Mouse (Mus musculus) MEL (cell line): ENCODE results near the gene Man2a2. TPM values are rescaled to one million over a fixed set of nuclear protein-coding genes. Genes with fewer than 3 reads are reported as not detected.

Experiments used
- DNase-seq: peaks from one replicate; pipeline ENCODE4 v3.0.0; 2011; ENCODE audit warnings: low read depth, low spot score
- H3K27ac ChIP-seq: 2 replicates; pipeline ENCODE4 v1.5.1; 2012; ENCODE audit warnings: low read depth, mild to moderate bottlenecking, control low read depth, low read length, moderate library complexity; ENCODE audit not compliant: control insufficient read depth
- H3K27me3 ChIP-seq, 2 experiments: fragments of 150-350 bp in 1 of 2; sonication (generic) in 1 of 2; 2 replicates each; pipeline ENCODE4 v1.6.1; 2012; ENCODE audit warnings: low read length in 2 of 2, mild to moderate bottlenecking in 2 of 2, improper control_type of control experiment in 1 of 2, moderate library complexity in 1 of 2; ENCODE audit not compliant: insufficient read depth in 2 of 2, control insufficient read depth in 1 of 2
- H3K36me3 ChIP-seq, 2 experiments: 2 replicates each; pipeline ENCODE4 v1.6.1; 2012 to 2014; ENCODE audit warnings: low read length in 2 of 2, improper control_type of control experiment in 1 of 2, inconsistent platforms in 1 of 2, mild to moderate bottlenecking in 1 of 2; ENCODE audit not compliant: insufficient read depth in 2 of 2, control insufficient read depth in 1 of 2
- H3K4me1 ChIP-seq, 2 experiments: fragments of 150-350 bp in 1 of 2; sonication (generic) in 1 of 2; 2 replicates each; pipeline ENCODE4 v1.6.1; 2012; ENCODE audit warnings: low read length in 2 of 2, improper control_type of control experiment in 1 of 2, mild to moderate bottlenecking in 1 of 2; ENCODE audit not compliant: insufficient read depth in 2 of 2, control insufficient read depth in 1 of 2
- H3K4me3 ChIP-seq, 2 experiments: fragments of 150-350 bp in 1 of 2; sonication (generic) in 1 of 2; 2 replicates each; pipeline ENCODE4 v1.5.1; 2012; ENCODE audit warnings: low read depth in 2 of 2, low read length in 2 of 2, mild to moderate bottlenecking in 2 of 2, moderate library complexity in 2 of 2, control low read depth in 1 of 2, improper control_type of control experiment in 1 of 2; ENCODE audit not compliant: control insufficient read depth in 1 of 2, insufficient read depth in 1 of 2
- H3K79me2 ChIP-seq: 2 replicates; pipeline ENCODE4 v1.6.1; 2012; ENCODE audit warnings: mild to moderate bottlenecking, low read length, moderate library complexity; ENCODE audit not compliant: control insufficient read depth, poor library complexity, insufficient read depth
- H3K9ac ChIP-seq: 2 replicates; pipeline ENCODE4 v1.6.1; 2012; ENCODE audit warnings: low read depth, mild to moderate bottlenecking, control low read depth, low read length, moderate library complexity; ENCODE audit not compliant: control insufficient read depth, poor library complexity, severe bottlenecking
- H3K9me3 ChIP-seq: fragments of 150-350 bp; sonication (generic); replicated peaks from 2 replicates; pipeline ENCODE4 v1.6.1; 2012; ENCODE audit warnings: mild to moderate bottlenecking, low read length, improper control_type of control experiment, moderate library complexity; ENCODE audit not compliant: insufficient read depth
- BHLHE40 ChIP-seq: IDR thresholded peaks from 2 replicates; pipeline ENCODE4 v1.6.1; 2012; ENCODE audit warnings: low read depth, mild to moderate bottlenecking, inconsistent platforms, low read length, improper control_type of control experiment, borderline replicate concordance
- CHD1 ChIP-seq: IDR thresholded peaks from 2 replicates; pipeline ENCODE4 v1.6.1; 2012; ENCODE audit warnings: low read depth, mild to moderate bottlenecking, inconsistent platforms, low read length, improper control_type of control experiment
- CHD2 ChIP-seq: IDR thresholded peaks from 2 replicates; pipeline ENCODE4 v1.6.1; 2011; ENCODE audit warnings: low read length, improper control_type of control experiment
- CTCF ChIP-seq, 3 experiments: IDR thresholded peaks in 2 of 3; conservative IDR thresholded peaks in 1 of 3; 2 replicates each; pipeline ENCODE4 v1.5.1; 2011 to 2012; ENCODE audit warnings: low read length in 3 of 3, low read depth in 2 of 3, mild to moderate bottlenecking in 2 of 3, improper control_type of control experiment in 1 of 3, inconsistent platforms in 1 of 3, mixed read lengths in 1 of 3, moderate library complexity in 1 of 3; ENCODE audit not compliant: control insufficient read depth in 1 of 3, insufficient read depth in 1 of 3, poor library complexity in 1 of 3, severe bottlenecking in 1 of 3
- E2F4 ChIP-seq: IDR thresholded peaks from 2 replicates; pipeline ENCODE4 v1.6.1; 2011; ENCODE audit warnings: low read depth, low read length, improper control_type of control experiment, borderline replicate concordance
- ELF1 ChIP-seq: IDR thresholded peaks from 2 replicates; pipeline ENCODE4 v1.6.1; 2014; ENCODE audit warnings: low read depth, mild to moderate bottlenecking, inconsistent platforms, low read length, improper control_type of control experiment, moderate library complexity
- EP300 ChIP-seq, 2 experiments: IDR thresholded peaks; 2 replicates each; pipeline ENCODE4 v1.6.1; 2011; ENCODE audit warnings: improper control_type of control experiment in 2 of 2, low read length in 2 of 2, low read depth in 1 of 2, mild to moderate bottlenecking in 1 of 2
- ETS1 ChIP-seq: IDR thresholded peaks from 2 replicates; pipeline ENCODE4 v1.6.1; 2012; ENCODE audit warnings: low read depth, mild to moderate bottlenecking, inconsistent platforms, low read length, improper control_type of control experiment, moderate library complexity
- GABPA ChIP-seq: IDR thresholded peaks from 2 replicates; pipeline ENCODE4 v1.6.1; 2012; ENCODE audit warnings: low read depth, mild to moderate bottlenecking, inconsistent platforms, low read length, improper control_type of control experiment, moderate library complexity
- GATA1 ChIP-seq: IDR thresholded peaks from 2 replicates; pipeline ENCODE4 v1.6.1; 2011; ENCODE audit warnings: low read depth, low read length, improper control_type of control experiment
- HCFC1 ChIP-seq: IDR thresholded peaks from 2 replicates; pipeline ENCODE4 v1.6.1; 2012; ENCODE audit warnings: low read depth, mild to moderate bottlenecking, inconsistent platforms, low read length, improper control_type of control experiment, moderate library complexity
- JUND ChIP-seq: IDR thresholded peaks from 2 replicates; pipeline ENCODE4 v1.6.1; 2011; ENCODE audit warnings: low read depth, mild to moderate bottlenecking, improper control_type of control experiment, low read length
- KAT2A ChIP-seq: conservative IDR thresholded peaks from 2 replicates; pipeline ENCODE4 v1.6.1; 2012; ENCODE audit warnings: low read depth, low read length, improper control_type of control experiment, inconsistent platforms
- MAFK ChIP-seq: IDR thresholded peaks from 2 replicates; pipeline ENCODE4 v1.6.1; 2011; ENCODE audit warnings: low read depth, mild to moderate bottlenecking, low read length, improper control_type of control experiment, borderline replicate concordance
- MAX ChIP-seq: IDR thresholded peaks from 2 replicates; pipeline ENCODE4 v1.6.1; 2011; ENCODE audit warnings: low read length, improper control_type of control experiment
- MEF2A ChIP-seq: IDR thresholded peaks from 2 replicates; pipeline ENCODE4 v1.6.1; 2014; ENCODE audit warnings: low read depth, mild to moderate bottlenecking, inconsistent platforms, low read length, improper control_type of control experiment; ENCODE audit not compliant: poor library complexity, insufficient replicate concordance, severe bottlenecking; ENCODE audit errors: extremely low read depth
- MXI1 ChIP-seq: IDR thresholded peaks from 2 replicates; pipeline ENCODE4 v1.6.1; 2011; ENCODE audit warnings: mild to moderate bottlenecking, low read depth, low read length, improper control_type of control experiment
- MYB ChIP-seq: IDR thresholded peaks from 2 replicates; pipeline ENCODE4 v1.6.1; 2011; ENCODE audit warnings: mild to moderate bottlenecking, low read depth, low read length, improper control_type of control experiment
- MYC ChIP-seq: IDR thresholded peaks from 2 replicates; pipeline ENCODE4 v1.6.1; 2011; ENCODE audit warnings: low read depth, mild to moderate bottlenecking, low read length, improper control_type of control experiment, moderate library complexity
- NRF1 ChIP-seq: IDR thresholded peaks from 2 replicates; pipeline ENCODE4 v1.6.1; 2014; ENCODE audit warnings: low read depth, mild to moderate bottlenecking, inconsistent platforms, low read length, improper control_type of control experiment, moderate library complexity; ENCODE audit not compliant: poor library complexity, insufficient read depth, severe bottlenecking
- POLR2A ChIP-seq, 2 experiments: IDR thresholded peaks; 2 replicates each; pipeline ENCODE4 v1.6.1; 2011 to 2012; ENCODE audit warnings: low read length in 2 of 2, mild to moderate bottlenecking in 2 of 2, control low read depth in 1 of 2, improper control_type of control experiment in 1 of 2, low read depth in 1 of 2, moderate library complexity in 1 of 2; ENCODE audit not compliant: control insufficient read depth in 1 of 2, insufficient read depth in 1 of 2, poor library complexity in 1 of 2
- POLR2AphosphoS2 ChIP-seq: IDR thresholded peaks from 2 replicates; pipeline ENCODE4 v1.6.1; 2011; ENCODE audit warnings: low read length, improper control_type of control experiment
- RAD21 ChIP-seq: IDR thresholded peaks from 2 replicates; pipeline ENCODE4 v1.6.1; 2011; ENCODE audit warnings: mild to moderate bottlenecking, low read depth, low read length, improper control_type of control experiment
- RCOR1 ChIP-seq: IDR thresholded peaks from 2 replicates; pipeline ENCODE4 v1.6.1; 2012; ENCODE audit warnings: low read depth, mild to moderate bottlenecking, inconsistent platforms, low read length, improper control_type of control experiment
- SIN3A ChIP-seq: IDR thresholded peaks from 2 replicates; pipeline ENCODE4 v1.6.1; 2012; ENCODE audit warnings: low read length, improper control_type of control experiment, inconsistent platforms
- SMC3 ChIP-seq: IDR thresholded peaks from 2 replicates; pipeline ENCODE4 v1.6.1; 2011; ENCODE audit warnings: low read depth, low read length, improper control_type of control experiment
- TAL1 ChIP-seq: IDR thresholded peaks from 2 replicates; pipeline ENCODE4 v1.6.1; 2012; ENCODE audit warnings: mild to moderate bottlenecking, inconsistent platforms, low read length, moderate library complexity, mixed read lengths
- TBP ChIP-seq: IDR thresholded peaks from 2 replicates; pipeline ENCODE4 v1.8.0; 2011; ENCODE audit warnings: low read depth, low read length, improper control_type of control experiment
- UBTF ChIP-seq: IDR thresholded peaks from 2 replicates; pipeline ENCODE4 v1.6.1; 2012; ENCODE audit warnings: low read depth, mild to moderate bottlenecking, inconsistent platforms, low read length, improper control_type of control experiment, moderate library complexity, borderline replicate concordance; ENCODE audit not compliant: insufficient read depth
- USF1 ChIP-seq: IDR thresholded peaks from 2 replicates; pipeline ENCODE4 v1.6.1; 2014; ENCODE audit warnings: low read depth, mild to moderate bottlenecking, inconsistent platforms, low read length, improper control_type of control experiment, moderate library complexity
- USF2 ChIP-seq, 2 experiments: IDR thresholded peaks; 2 replicates each; pipeline ENCODE4 v1.6.1; 2011 to 2012; ENCODE audit warnings: improper control_type of control experiment in 2 of 2, low read length in 2 of 2, borderline replicate concordance in 1 of 2, inconsistent platforms in 1 of 2, low read depth in 1 of 2, mild to moderate bottlenecking in 1 of 2; ENCODE audit not compliant: insufficient read depth in 1 of 2
- ZKSCAN1 ChIP-seq: IDR thresholded peaks from 2 replicates; pipeline ENCODE4 v1.6.1; 2012; ENCODE audit warnings: low read depth, mild to moderate bottlenecking, inconsistent platforms, low read length, improper control_type of control experiment, moderate library complexity
- ZMIZ1 ChIP-seq: IDR thresholded peaks from 2 replicates; pipeline ENCODE4 v1.6.1; 2012; ENCODE audit warnings: low read depth, mild to moderate bottlenecking, inconsistent platforms, low read length, improper control_type of control experiment, moderate library complexity
- ZNF384 ChIP-seq: IDR thresholded peaks from 2 replicates; pipeline ENCODE4 v1.6.1; 2012; ENCODE audit warnings: low read depth, mild to moderate bottlenecking, inconsistent platforms, low read length, improper control_type of control experiment
- polyA plus RNA-seq, 2 experiments: library from polyadenylated mRNA; stranded (reverse) in 1 of 2; unstranded in 1 of 2; fragments of >175 nt in 1 of 2; fragments of >200 nt in 1 of 2; gene quantifications; 2 replicates each; pipeline versions ENCODE4 v1.2.1 to v1.2.4; 2012; ENCODE audit warnings: low replicate concordance in 2 of 2, low read depth in 1 of 2; ENCODE audit not compliant: insufficient read length in 2 of 2, insufficient read depth in 1 of 2, missing spikeins in 1 of 2
- total RNA-seq: library from RNA; depleted of rRNA; stranded (reverse); fragments of 300-350 nt; gene quantifications from 2 replicates; pipeline ENCODE4 v1.2.3, GENCODE M21; 2012

Gene Man2a2
- total and polyA plus RNA-seq, 3 experiments = 19.2 to 38.6 TPM; not detected in 1

DNA sequence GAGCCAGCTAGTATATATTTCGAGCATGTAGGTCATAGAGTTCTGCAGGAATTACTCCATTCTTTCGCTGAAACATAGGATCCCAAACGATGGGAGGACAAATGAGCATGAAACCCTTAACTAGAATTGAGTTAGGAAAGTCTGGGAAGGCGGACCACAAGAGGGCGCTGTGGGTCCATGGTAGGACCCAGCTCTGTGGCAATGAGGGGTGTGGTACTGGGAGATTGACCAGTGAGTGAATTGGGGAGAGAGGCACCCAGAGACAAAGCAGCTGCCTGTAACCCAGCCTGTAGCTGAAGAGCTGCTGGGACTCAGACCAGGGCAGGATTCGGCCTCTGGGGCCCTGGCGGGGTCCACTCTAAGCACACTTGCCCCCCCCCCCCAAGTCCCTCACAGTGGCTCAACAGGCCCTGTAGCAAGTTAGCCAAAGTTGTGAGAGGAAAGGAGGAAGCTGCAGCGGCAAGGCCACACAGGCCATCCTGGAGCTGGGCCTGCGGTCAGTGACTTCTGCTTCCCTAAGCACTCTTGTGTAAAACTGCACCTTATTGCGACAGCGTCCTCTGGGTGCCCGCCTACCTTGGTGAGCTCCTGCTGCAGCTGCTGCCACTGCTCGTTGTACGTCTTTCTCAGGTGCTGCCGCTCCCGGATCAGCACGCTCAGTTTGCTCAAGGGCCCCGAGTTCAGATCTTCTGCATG lies 15.2 kb upstream of the Man2a2 start (continued):
- no peak for TF ChIP-seq TAL1
- no peak for TF ChIP-seq MYC
- no peak for TF ChIP-seq ETS1
- no peak for TF ChIP-seq E2F4
- TF ChIP-seq EP300 (IDR thresholded peaks at IDR 0.05; ENCODE audit: low read depth in 1 of 2, low read length in 2 of 2) = no peak
- TF ChIP-seq ZKSCAN1 = no peak
- TF ChIP-seq MYB = no peak
- TF ChIP-seq POLR2AphosphoS2 = no peak
- TF ChIP-seq CTCF (IDR thresholded peaks at IDR 0.05 in 2 of 3, conservative IDR thresholded peaks at IDR 0.05 in 1 of 3; ENCODE audit: control insufficient read depth in 1 of 3, insufficient read depth in 1 of 3, low read depth in 2 of 3, low read length in 3 of 3, poor library complexity in 1 of 3, severe bottlenecking in 1 of 3) = peak; percentile 91 to 99 (median 96)
- TF ChIP-seq CHD2 = no peak
- no peak for TF ChIP-seq TBP
- TF ChIP-seq MAX = no peak
- TF ChIP-seq POLR2A (IDR thresholded peaks at IDR 0.05; ENCODE audit: control insufficient read depth in 1 of 2, insufficient read depth in 1 of 2, low read depth in 1 of 2, low read length in 2 of 2, poor library complexity in 1 of 2) = no peak
- peak; percentile 47 for TF ChIP-seq ZNF384
- TF ChIP-seq MAFK = no peak
- TF ChIP-seq GATA1 = no peak
- TF ChIP-seq NRF1 = no peak
- no peak for TF ChIP-seq USF2 (IDR thresholded peaks at IDR 0.05; ENCODE audit: borderline replicate concordance in 1 of 2, insufficient read depth in 1 of 2, low read depth in 1 of 2, low read length in 2 of 2)
- 0 out of 2 replicates have a peak, but pooled peaks have one; percentile 25 for TF ChIP-seq MXI1
- TF ChIP-seq USF1 = no peak
- no peak; the same call in 1 of the 2 replicates for TF ChIP-seq KAT2A
- no peak for TF ChIP-seq RCOR1
- TF ChIP-seq HCFC1 = no peak
- no peak for TF ChIP-seq UBTF
- TF ChIP-seq ZMIZ1 = no peak

GRCm38 (mm10) chr7:80382919-80383318 lies 11.7 kb upstream of the Man2a2 start:
- TF ChIP-seq UBTF (no peak), ELF1 (no peak), MAX (no peak), HCFC1 (no peak), CHD1 (no peak), ZKSCAN1 (no peak), MEF2A (no peak), GABPA (no peak), SIN3A (no peak), JUND (no peak), TAL1 (no peak), MYC (no peak), BHLHE40 (no peak), SMC3 (no peak), KAT2A (no peak), RAD21 (no peak), MAFK (no peak), USF2 (IDR thresholded peaks at IDR 0.05; ENCODE audit: borderline replicate concordance in 1 of 2, insufficient read depth in 1 of 2, low read depth in 1 of 2, low read length in 2 of 2) (no peak)
- no peaks in the 10 kb centered on the region for H3K36me3 ChIP-seq
- H3K4me3 ChIP-seq = no peak overlapping the region
- H3K79me2 ChIP-seq = no peaks in the 10 kb centered on the region
- no peaks in the 10 kb centered on the region for H3K27me3 ChIP-seq
- no peak overlapping the region for H3K27ac ChIP-seq
- no peaks in the 10 kb centered on the region for H3K9me3 ChIP-seq
- DNase-seq = no peak
- H3K4me1 ChIP-seq = peaks cover 2 to 4% of the 10 kb centered on the region in 2 experiments; a peak in 2 of 4 replicates
- H3K9ac ChIP-seq = no peak overlapping the region
